Mouse (Mus musculus): ENCODE measurements at regions not wholly inside any gene's neighbourhood (a gene's known extent, or its start where the extent isn't known, plus 50 kb on each side); places are given as distances from the start of the nearest gene placed in this dataset.

GRCm38 (mm10) chr19:6647686-6648085 is 104.9 kb upstream of the Slc22a12 start:
- intact Hi-C loops (cut with DNase I): no loop called here
- DNase-seq (ENCODE audit: low spot score in 2 of 2): no peak

GRCm38 (mm10) chr19:6647216-6647615 is 104.4 kb upstream of the Slc22a12 start:
- DNase-seq (ENCODE audit: low spot score in 2 of 2): no peak
- intact Hi-C loops (cut with DNase I): no loop called here

- intact Hi-C loops (cut with DNase I): no loop called here
- DNase-seq (ENCODE audit: low spot score in 2 of 2): no peak
Observed at GRCm38 (mm10) chr19:6645912-6646311, 103.1 kb upstream of the Slc22a12 start.

- intact Hi-C loops (cut with DNase I): no loop called here
Observed at GRCm38 (mm10) chr19:6644871-6645270, 102.0 kb upstream of the Slc22a12 start.

GRCm38 (mm10) chr19:6639681-6640080 is 96.8 kb upstream of the Slc22a12 start:
- DNase-seq (ENCODE audit: low spot score in 2 of 2): no peak
- intact Hi-C loops (cut with DNase I): no loop called here

More at GRCm38 (mm10) chr19:6644871-6645270, 102.0 kb upstream of the Slc22a12 start:
- no peak for DNase-seq (ENCODE audit: low spot score in 2 of 2)

- no peak for DNase-seq (ENCODE audit: low spot score in 2 of 2)
Observed at GRCm38 (mm10) chr19:6633400-6633799, 90.6 kb upstream of the Slc22a12 start.

GRCm38 (mm10) chr19:6631817-6632216 is 89.0 kb upstream of the Slc22a12 start:
- no peak for DNase-seq (ENCODE audit: low spot score in 2 of 2)
- intact Hi-C loops (cut with DNase I): no loop called here

More at GRCm38 (mm10) chr19:6633400-6633799, 90.6 kb upstream of the Slc22a12 start:
- intact Hi-C loops (cut with DNase I): no loop called here

- intact Hi-C loops (cut with DNase I): no loop called here
- DNase-seq (ENCODE audit: low spot score in 2 of 2): no peak
Observed at GRCm38 (mm10) chr19:6630613-6630940, 87.7 kb upstream of the Slc22a12 start.

- intact Hi-C loops (cut with DNase I): no loop called here
Observed at GRCm38 (mm10) chr19:6629911-6630612, 87.2 kb upstream of the Slc22a12 start.

GRCm38 (mm10) chr19:6625574-6625973 is 82.7 kb upstream of the Slc22a12 start:
- intact Hi-C loops (cut with DNase I): no loop called here
- no peak for DNase-seq (ENCODE audit: low spot score in 2 of 2)

More at GRCm38 (mm10) chr19:6629911-6630612, 87.2 kb upstream of the Slc22a12 start:
- DNase-seq (ENCODE audit: low spot score in 2 of 2): no peak

GRCm38 (mm10) chr19:6621023-6621422 is 78.2 kb upstream of the Slc22a12 start:
- intact Hi-C loops (cut with DNase I): no loop called here
- DNase-seq (ENCODE audit: low spot score in 2 of 2): no peak

- DNase-seq (ENCODE audit: low spot score in 2 of 2): no peak
- intact Hi-C loops (cut with DNase I): no loop called here
Observed at GRCm38 (mm10) chr19:6619546-6619945, 76.7 kb upstream of the Slc22a12 start.

- DNase-seq (ENCODE audit: low spot score in 2 of 2): no peak
- intact Hi-C loops (cut with DNase I): no loop called here
Observed at GRCm38 (mm10) chr19:6616659-6617058, 73.8 kb upstream of the Slc22a12 start.

- DNase-seq (ENCODE audit: low spot score in 2 of 2): peak; percentile 48 to 60
- intact Hi-C loops (cut with DNase I): no loop called here
Observed at GRCm38 (mm10) chr19:6612441-6612840, 69.6 kb upstream of the Slc22a12 start.

GRCm38 (mm10) chr19:6611921-6612320 is 69.1 kb upstream of the Slc22a12 start:
- no peak for DNase-seq (ENCODE audit: low spot score in 2 of 2)
- intact Hi-C loops (cut with DNase I): no loop called here

GRCm38 (mm10) chr19:6610715-6611114 is 67.9 kb upstream of the Slc22a12 start:
- intact Hi-C loops (cut with DNase I): no loop called here
- no peak for DNase-seq (ENCODE audit: low spot score in 2 of 2)

GRCm38 (mm10) chr19:6610051-6610450 is 67.2 kb upstream of the Slc22a12 start:
- intact Hi-C loops (cut with DNase I): no loop called here
- no peak for DNase-seq (ENCODE audit: low spot score in 2 of 2)

GRCm38 (mm10) chr19:6607501-6607900 is 64.7 kb upstream of the Slc22a12 start:
- intact Hi-C loops (cut with DNase I): no loop called here
- no peak for DNase-seq (ENCODE audit: low spot score in 2 of 2)

- intact Hi-C loops (cut with DNase I): no loop called here
- peak in 1 of 2 experiments; percentile 29 for DNase-seq (ENCODE audit: low spot score in 2 of 2)
Observed at GRCm38 (mm10) chr19:6606667-6607066, 63.8 kb upstream of the Slc22a12 start.

- no peak for DNase-seq (ENCODE audit: low spot score in 2 of 2)
- intact Hi-C loops (cut with DNase I): no loop called here
Observed at GRCm38 (mm10) chr19:6604702-6605101, 61.9 kb upstream of the Slc22a12 start.

- no peak for DNase-seq (ENCODE audit: low spot score in 2 of 2)
- intact Hi-C loops (cut with DNase I): no loop called here
Observed at GRCm38 (mm10) chr19:6600873-6601530, 58.2 kb upstream of the Slc22a12 start.

Measured in left cerebral cortex, postnatal 14 days (tissue).